Mouse (Mus musculus): ENCODE results near the gene Mlx.

DNA sequence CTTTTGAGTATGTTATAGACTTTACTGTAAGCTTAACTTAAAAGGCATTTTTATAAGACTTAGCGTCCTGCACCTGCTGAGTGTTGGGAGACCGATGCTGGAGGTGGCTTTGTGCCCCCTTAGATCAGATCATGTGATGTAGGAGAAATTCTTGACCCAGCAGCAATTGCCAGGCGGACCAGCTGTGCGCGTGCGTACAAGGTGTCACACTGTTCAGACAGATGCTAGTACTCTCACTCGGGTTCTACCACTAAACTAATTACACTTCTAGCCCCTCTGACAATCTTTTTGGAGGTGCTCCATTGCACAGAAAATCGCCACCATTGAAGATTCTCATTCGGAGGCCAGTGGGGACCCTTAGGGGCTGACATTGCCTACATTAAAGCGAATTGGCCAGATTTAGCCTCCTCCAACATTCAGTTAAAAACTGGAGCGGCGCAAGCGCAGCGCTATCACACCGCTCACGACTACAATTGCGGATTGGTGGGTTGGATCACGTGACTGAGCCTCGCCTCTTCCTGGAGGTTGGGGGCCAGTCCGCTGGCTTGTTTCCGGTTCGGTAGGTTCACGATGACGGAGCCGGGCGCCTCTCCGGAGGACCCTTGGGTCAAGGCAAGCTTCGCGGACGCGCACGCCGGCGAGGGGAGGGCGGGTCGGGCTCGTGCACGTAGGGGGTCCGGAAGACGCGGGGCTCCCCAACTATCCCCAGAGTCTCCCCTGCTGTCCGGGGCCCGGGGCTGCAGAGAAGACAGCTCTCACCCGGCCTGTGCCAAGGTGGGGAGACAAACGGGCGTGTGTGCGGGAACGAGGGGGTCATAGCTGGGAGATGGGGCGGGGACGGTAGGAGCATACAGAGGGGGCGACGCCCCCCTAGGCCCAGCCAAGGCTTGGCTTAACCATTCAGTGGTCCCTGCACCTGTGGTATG, at the start of gene Mlx:
- TF ChIP-seq CTCF (IDR thresholded peaks at IDR 0.05) (no peak), EP300 (IDR thresholded peaks at IDR 0.05; ENCODE audit: insufficient read depth, low read depth, low read length) (peak; percentile 76)

Measured in heart, adult 2 months (tissue).